ENCODE assay signal across 8 mouse cellular contexts in genomic region chr10:8682900-8683299, GRCm38 (mm10).
DNase-seq lines count a peak whose midpoint lies in the region; ATAC-seq and TF ChIP-seq lines count a peak whose summit lies in the region.

No protein-coding gene starts in this region.

- no peak overlapping the region for H3K27ac ChIP-seq in midbrain, embryonic 10.5 days (replicated peaks)
- H3K27ac ChIP-seq in midbrain, embryonic 13.5 days = no peak overlapping the region
- no peak overlapping the region for H3K27ac ChIP-seq in heart, embryonic 13.5 days (replicated peaks)

- WGBS in midbrain, embryonic 10.5 days = 24% methylated on average over 4 of the region's 4 CpGs
- WGBS in midbrain, embryonic 13.5 days = 25% methylated on average over 4 of the region's 4 CpGs
- 15% methylated on average over 4 of the region's 4 CpGs for WGBS in heart, embryonic 13.5 days

- no peaks in the 10 kb centered on the region for H3K27me3 ChIP-seq in midbrain, embryonic 10.5 days (ENCODE audit: low read depth, poor library complexity, severe bottlenecking)
- no peaks in the 10 kb centered on the region for H3K27me3 ChIP-seq in midbrain, embryonic 13.5 days
- H3K27me3 ChIP-seq in Patski = no peaks in the 10 kb centered on the region
- H3K27me3 ChIP-seq in heart, embryonic 13.5 days (replicated peaks) = no peaks in the 10 kb centered on the region

- peak; percentile 66 for TF ChIP-seq CTCF in Patski (IDR thresholded peaks at IDR 0.05)

- H3K4me3 ChIP-seq in midbrain, embryonic 10.5 days = no peak overlapping the region
- H3K4me3 ChIP-seq in midbrain, embryonic 13.5 days (replicated peaks) = no peak overlapping the region
- H3K4me3 ChIP-seq in heart, embryonic 13.5 days = no peak overlapping the region

- no peaks in the 10 kb centered on the region for H3K36me3 ChIP-seq in midbrain, embryonic 10.5 days
- H3K36me3 ChIP-seq in midbrain, embryonic 13.5 days = no peaks in the 10 kb centered on the region
- H3K36me3 ChIP-seq in heart, embryonic 13.5 days = no peaks in the 10 kb centered on the region

- no peak overlapping the region for H3K4me2 ChIP-seq in midbrain, embryonic 13.5 days (replicated peaks)
- H3K4me2 ChIP-seq in heart, embryonic 13.5 days = 0 out of 2 replicates have a peak overlapping the region, but pooled peaks have one; percentile 22

- no peak overlapping the region for H3K9ac ChIP-seq in midbrain, embryonic 13.5 days (replicated peaks)
- 0 out of 2 replicates have a peak overlapping the region, but pooled peaks have one; percentile 24 for H3K9ac ChIP-seq in heart, embryonic 13.5 days

- intact Hi-C loops in left cerebral cortex, postnatal 10 days (cut with DNase I) = no loop called here

- POLR2A ChIA-PET in Patski (lab: Charles Lee) = no interaction called here

- no peak; the same call in 1 of the 2 replicates for ATAC-seq in midbrain, embryonic 13.5 days
- ATAC-seq in Patski = no peak
- ATAC-seq in heart, embryonic 13.5 days (ENCODE audit: extremely low read depth, insufficient number of reproducible peaks, low FRiP score, low TSS enrichment) = no peak
- ATAC-seq in erythroblast, adult 5-6 weeks (replicated peaks; ENCODE audit: low FRiP score, poor library complexity, severe bottlenecking) = no peak

- DNase-seq in midbrain, embryonic 10.5 days (ENCODE audit: low spot score) = peak; percentile 50
- DNase-seq in Patski (ENCODE audit: low read depth, low spot score) = no peak
- DNase-seq in cerebellum, adult 9-10 months = peak; percentile 24
- DNase-seq in left cerebral cortex, postnatal 10 days (ENCODE audit: extremely low spot score in 1 of 2, low spot score in 2 of 2) = peak; percentile 21 to 41
- peak; percentile 11 to 33 for DNase-seq in natural killer cell, adult 2 months (ENCODE audit: low spot score in 2 of 2)

- in situ Hi-C loops in Patski (cut with MboI; ENCODE audit: low pct_unique_long_range_greater_than_20kb) = loop anchor here (5.0 kb wide), 1 partner anchor 34 kb away; no protein-coding TSS in a partner anchor

- peaks cover 3% of the 10 kb centered on the region; the same call in 1 of the 2 replicates for H3K9me3 ChIP-seq in midbrain, embryonic 10.5 days (replicated peaks)
- H3K9me3 ChIP-seq in midbrain, embryonic 13.5 days = no peaks in the 10 kb centered on the region
- 0 out of 2 replicates have a peak, but pooled peaks cover 4% of the 10 kb centered on the region for H3K9me3 ChIP-seq in heart, embryonic 13.5 days

- CTCF ChIA-PET in Patski (lab: Charles Lee) = interaction anchor here (0.7 to 1.1 kb wide), 4 partner anchors 35 to 473 kb away, joined by 3 to 4 read pairs (median 3); no protein-coding TSS in a partner anchor

- no peaks in the 10 kb centered on the region for H3K4me1 ChIP-seq in midbrain, embryonic 10.5 days
- H3K4me1 ChIP-seq in midbrain, embryonic 13.5 days (replicated peaks) = no peaks in the 10 kb centered on the region
- H3K4me1 ChIP-seq in heart, embryonic 13.5 days = no peaks in the 10 kb centered on the region
